In the genomic region with DNA sequence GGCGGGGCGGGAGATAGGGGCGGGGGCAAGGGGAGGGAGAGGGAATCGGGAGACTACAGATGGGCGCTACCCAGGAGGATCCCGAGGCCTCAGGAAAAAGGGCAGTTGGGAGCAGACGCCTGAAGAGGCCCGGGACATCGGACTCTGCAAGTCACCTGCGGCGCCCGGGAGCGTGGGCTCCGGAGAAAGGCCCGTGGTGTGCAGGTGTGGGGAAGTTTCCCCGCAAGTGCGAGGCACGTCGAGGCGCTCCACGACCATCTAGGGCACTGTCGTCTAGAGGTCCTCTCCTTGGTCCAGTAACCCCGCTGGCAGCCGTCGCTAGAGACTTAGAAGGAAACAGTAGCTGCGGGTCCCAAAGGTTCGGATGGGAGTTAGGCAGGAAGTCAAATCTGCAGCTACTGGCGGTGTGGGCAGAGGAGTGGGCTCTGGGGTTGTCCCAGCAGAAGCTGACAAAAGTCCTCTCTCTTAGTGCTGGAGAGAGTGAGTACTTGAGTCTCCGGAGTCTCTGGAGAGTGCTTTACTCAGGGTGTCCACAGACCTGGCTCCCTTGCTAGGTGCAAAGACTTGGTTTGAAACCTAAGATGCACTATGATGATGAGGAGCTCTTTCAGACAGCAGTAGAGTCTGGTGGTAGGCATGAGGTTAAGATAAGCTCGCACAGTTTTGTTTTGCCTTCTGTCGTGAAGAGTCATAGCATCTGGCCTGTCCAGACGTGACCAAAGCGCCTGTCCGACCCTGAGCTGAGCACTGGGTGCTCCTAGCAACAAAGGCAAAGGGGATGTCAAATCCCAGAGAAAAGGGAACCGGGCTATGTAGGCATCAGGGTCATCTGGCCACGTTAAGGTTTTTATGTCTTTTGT, we compare ENCODE assay signal across 8 mouse cellular contexts.
A peak's percentile ranks its signal among the peaks of the same experiment; 100 is the strongest.
DNase-seq lines count a peak whose midpoint lies in the region; ATAC-seq and TF ChIP-seq lines count a peak whose summit lies in the region.

No protein-coding gene starts in this region.

- WGBS in neural tube, embryonic 13.5 days, result 2% methylated on average over 34 of the region's 36 CpGs
- 14% methylated on average over 36 of the region's 36 CpGs for WGBS in thymus, adult 2 months

- no peaks in the 10 kb centered on the region for H3K36me3 ChIP-seq in megakaryocyte, embryonic 14.5 days (replicated peaks; ENCODE audit: low read length)
- no peaks in the 10 kb centered on the region for H3K36me3 ChIP-seq in neural tube, embryonic 13.5 days
- no peaks in the 10 kb centered on the region for H3K36me3 ChIP-seq in thymus, adult 2 months (ENCODE audit: control insufficient read depth, insufficient read depth, low read length)

- H3K9me3 ChIP-seq in megakaryocyte, embryonic 14.5 days, result no peaks in the 10 kb centered on the region
- no peaks in the 10 kb centered on the region for H3K9me3 ChIP-seq in neural tube, embryonic 13.5 days

- H3K4me3 ChIP-seq in megakaryocyte, embryonic 14.5 days (replicated peaks), result peak overlapping the region; percentile 91
- peak overlapping the region; percentile 35 for H3K4me3 ChIP-seq in neural tube, embryonic 13.5 days
- H3K4me3 ChIP-seq in thymus, adult 2 months (ENCODE audit: control insufficient read depth, insufficient read depth, low read length), result no peak overlapping the region

- no peak overlapping the region for H3K27ac ChIP-seq in neural tube, embryonic 13.5 days (replicated peaks)
- no peak overlapping the region for H3K27ac ChIP-seq in thymus, adult 2 months (ENCODE audit: control insufficient read depth, insufficient read depth, low read length)

- H3K27me3 ChIP-seq in megakaryocyte, embryonic 14.5 days (replicated peaks), result peaks cover 63% of the 10 kb centered on the region
- peaks cover 90% of the 10 kb centered on the region for H3K27me3 ChIP-seq in neural tube, embryonic 13.5 days
- H3K27me3 ChIP-seq in thymus, adult 2 months (ENCODE audit: control insufficient read depth, insufficient read depth, low read length), result peaks cover 7% of the 10 kb centered on the region

- H3K9ac ChIP-seq in neural tube, embryonic 13.5 days, result peak overlapping the region; percentile 35; the same call in 1 of the 2 replicates

- ATAC-seq in megakaryocyte, adult 5-6 weeks (ENCODE audit: poor library complexity, severe bottlenecking), result no peak
- ATAC-seq in neural tube, embryonic 13.5 days (ENCODE audit: low read depth), result peak; percentile 44

- H3K4me1 ChIP-seq in megakaryocyte, embryonic 14.5 days, result peaks cover 34% of the 10 kb centered on the region
- H3K4me1 ChIP-seq in neural tube, embryonic 13.5 days (replicated peaks), result peaks cover 26% of the 10 kb centered on the region
- no peaks in the 10 kb centered on the region for H3K4me1 ChIP-seq in thymus, adult 2 months (replicated peaks; ENCODE audit: control insufficient read depth, insufficient read depth, low read length)

- TF ChIP-seq POLR2A in thymus, adult 2 months (IDR thresholded peaks at IDR 0.05; ENCODE audit: control insufficient read depth, extremely low read depth, insufficient read depth, low read length, poor library complexity), result no peak

- H3K4me2 ChIP-seq in neural tube, embryonic 13.5 days, result peak overlapping the region; percentile 61

- TF ChIP-seq CTCF in thymus, adult 2 months (IDR thresholded peaks at IDR 0.05; ENCODE audit: borderline replicate concordance, control insufficient read depth, extremely low read depth, insufficient read depth, low read length, poor library complexity), result no peak

- DNase-seq in adrenal gland, postnatal 14 days, result peak; percentile 10
- no peak for DNase-seq in adrenal gland, adult 18-20 months (ENCODE audit: low spot score in 2 of 2)
- peak; percentile 4 to 35 for DNase-seq in kidney, postnatal 25 days
- no peak for DNase-seq in thymus, adult 2 months
- no peak for DNase-seq in spleen, adult 12 weeks (ENCODE audit: low spot score)

Comparison
In these comparisons a context has a peak if more than half of its experiments do, and no peak if none do; other contexts are left out.
1. DNase-seq: peak in adrenal gland, postnatal 14 days (single experiment) and kidney, postnatal 25 days (2 of 2); none in adrenal gland, adult 18-20 months (0 of 2), thymus, adult 2 months (single experiment) and spleen, adult 12 weeks (single experiment).